ENCODE assay signal across 24 mouse cellular contexts in genomic region chr4:95018221-95018620, GRCm38 (mm10). TPM values are rescaled to one million over a fixed set of nuclear protein-coding genes. Genes with fewer than 3 reads are reported as not detected.
DNase-seq lines count a peak whose midpoint lies in the region; ATAC-seq lines count a peak whose summit lies in the region.
"Had no signal": no experiment of that assay in that cellular context is flagged by ENCODE, and none has a peak within 500 bp of the region (broad histone marks: within the 10 kb centered on the region; RNA-seq: fewer than 3 reads in every experiment).

No protein-coding gene starts in this region.

- 42% methylated on average over 7 of the region's 7 CpGs for WGBS in embryonic facial prominence, embryonic 14.5 days
- 45% methylated on average over 7 of the region's 7 CpGs for WGBS in embryonic facial prominence, embryonic 10.5 days
- 28% methylated on average over 7 of the region's 7 CpGs for WGBS in hindbrain, embryonic 13.5 days
- 37% methylated on average over 7 of the region's 7 CpGs for WGBS in hindbrain, embryonic 10.5 days
- WGBS in neural tube, embryonic 11.5 days, result 39% methylated on average over 7 of the region's 7 CpGs
- WGBS in neural tube, embryonic 15.5 days, result 24% methylated on average over 7 of the region's 7 CpGs

- H3K9me3 ChIP-seq in embryonic facial prominence, embryonic 14.5 days (ENCODE audit: control insufficient read depth, low read length), result no peaks in the 10 kb centered on the region
- no peaks in the 10 kb centered on the region for H3K9me3 ChIP-seq in embryonic facial prominence, embryonic 10.5 days
- H3K9me3 ChIP-seq in hindbrain, embryonic 13.5 days, result no peaks in the 10 kb centered on the region
- H3K9me3 ChIP-seq in hindbrain, embryonic 10.5 days, result no peaks in the 10 kb centered on the region
- no peaks in the 10 kb centered on the region for H3K9me3 ChIP-seq in neural tube, embryonic 11.5 days (ENCODE audit: control insufficient read depth, low read length)
- H3K9me3 ChIP-seq in neural tube, embryonic 15.5 days (replicated peaks), result no peaks in the 10 kb centered on the region
- H3K9me3 ChIP-seq: embryonic facial prominence, embryonic 15.5 days; forebrain, embryonic 10.5 days; G1E; heart, embryonic 15.5 days; intestine, embryonic 15.5 days had no signal

- no peak overlapping the region for H3K27ac ChIP-seq in embryonic facial prominence, embryonic 14.5 days (replicated peaks; ENCODE audit: low read depth, low read length)
- H3K27ac ChIP-seq in embryonic facial prominence, embryonic 10.5 days (replicated peaks), result no peak overlapping the region
- no peak overlapping the region for H3K27ac ChIP-seq in hindbrain, embryonic 13.5 days
- H3K27ac ChIP-seq in hindbrain, embryonic 10.5 days, result no peak overlapping the region
- no peak overlapping the region for H3K27ac ChIP-seq in neural tube, embryonic 11.5 days (ENCODE audit: low read depth, low read length)
- no peak overlapping the region for H3K27ac ChIP-seq in neural tube, embryonic 15.5 days (replicated peaks)
- H3K27ac ChIP-seq: embryonic facial prominence, embryonic 15.5 days; forebrain, embryonic 10.5 days; heart, embryonic 15.5 days; intestine, embryonic 15.5 days had no signal

- no peaks in the 10 kb centered on the region for H3K36me3 ChIP-seq in embryonic facial prominence, embryonic 14.5 days (ENCODE audit: control insufficient read depth, insufficient read depth, low read length)
- H3K36me3 ChIP-seq in embryonic facial prominence, embryonic 10.5 days (replicated peaks), result no peaks in the 10 kb centered on the region
- H3K36me3 ChIP-seq in hindbrain, embryonic 13.5 days, result no peaks in the 10 kb centered on the region
- no peaks in the 10 kb centered on the region for H3K36me3 ChIP-seq in hindbrain, embryonic 10.5 days
- no peaks in the 10 kb centered on the region for H3K36me3 ChIP-seq in neural tube, embryonic 11.5 days (ENCODE audit: control insufficient read depth, insufficient read depth, low read length)
- H3K36me3 ChIP-seq in neural tube, embryonic 15.5 days, result no peaks in the 10 kb centered on the region
- H3K36me3 ChIP-seq: embryonic facial prominence, embryonic 15.5 days; forebrain, embryonic 10.5 days; G1E; heart, embryonic 15.5 days; intestine, embryonic 15.5 days had no signal

- H3K27me3 ChIP-seq in embryonic facial prominence, embryonic 14.5 days (replicated peaks; ENCODE audit: control insufficient read depth, insufficient read depth, low read length), result no peaks in the 10 kb centered on the region
- no peaks in the 10 kb centered on the region for H3K27me3 ChIP-seq in embryonic facial prominence, embryonic 10.5 days (replicated peaks; ENCODE audit: low read depth, poor library complexity, severe bottlenecking)
- no peaks in the 10 kb centered on the region for H3K27me3 ChIP-seq in hindbrain, embryonic 13.5 days
- H3K27me3 ChIP-seq in hindbrain, embryonic 10.5 days (ENCODE audit: insufficient read depth, poor library complexity, severe bottlenecking), result peaks cover 12% of the 10 kb centered on the region; the same call in 1 of the 2 replicates
- no peaks in the 10 kb centered on the region for H3K27me3 ChIP-seq in neural tube, embryonic 11.5 days (ENCODE audit: control insufficient read depth, insufficient read depth, low read length)
- H3K27me3 ChIP-seq in neural tube, embryonic 15.5 days (replicated peaks), result no peaks in the 10 kb centered on the region
- H3K27me3 ChIP-seq: embryonic facial prominence, embryonic 15.5 days; heart, embryonic 15.5 days; intestine, embryonic 15.5 days had no signal

- no peak overlapping the region for H3K4me2 ChIP-seq in embryonic facial prominence, embryonic 14.5 days (ENCODE audit: low read depth, low read length)
- no peak overlapping the region for H3K4me2 ChIP-seq in hindbrain, embryonic 13.5 days
- H3K4me2 ChIP-seq in neural tube, embryonic 11.5 days (ENCODE audit: low read depth), result no peak overlapping the region
- no peak overlapping the region for H3K4me2 ChIP-seq in neural tube, embryonic 15.5 days
- H3K4me2 ChIP-seq: embryonic facial prominence, embryonic 15.5 days; heart, embryonic 11.5 days; heart, embryonic 15.5 days; intestine, embryonic 15.5 days had no signal

- no peak overlapping the region for H3K4me3 ChIP-seq in embryonic facial prominence, embryonic 14.5 days (ENCODE audit: low read depth, low read length)
- no peak overlapping the region for H3K4me3 ChIP-seq in embryonic facial prominence, embryonic 10.5 days
- H3K4me3 ChIP-seq in hindbrain, embryonic 13.5 days, result no peak overlapping the region
- no peak overlapping the region for H3K4me3 ChIP-seq in hindbrain, embryonic 10.5 days
- no peak overlapping the region for H3K4me3 ChIP-seq in neural tube, embryonic 11.5 days (ENCODE audit: low read depth, low read length)
- no peak overlapping the region for H3K4me3 ChIP-seq in neural tube, embryonic 15.5 days (replicated peaks)
- H3K4me3 ChIP-seq: embryonic facial prominence, embryonic 15.5 days; erythroblast, embryonic 14.5 days; forebrain, embryonic 10.5 days; gastrocnemius, adult 2 months; heart, embryonic 15.5 days; intestine, embryonic 15.5 days had no signal

- H3K9ac ChIP-seq in embryonic facial prominence, embryonic 14.5 days (ENCODE audit: low read depth, low read length), result no peak overlapping the region
- no peak overlapping the region for H3K9ac ChIP-seq in hindbrain, embryonic 13.5 days
- no peak overlapping the region for H3K9ac ChIP-seq in neural tube, embryonic 11.5 days (ENCODE audit: low read length)
- H3K9ac ChIP-seq in neural tube, embryonic 15.5 days (replicated peaks), result no peak overlapping the region
- H3K9ac ChIP-seq: embryonic facial prominence, embryonic 15.5 days; heart, embryonic 15.5 days; intestine, embryonic 15.5 days had no signal

- H3K4me1 ChIP-seq in embryonic facial prominence, embryonic 14.5 days (ENCODE audit: control insufficient read depth, insufficient read depth, low read length), result no peaks in the 10 kb centered on the region
- H3K4me1 ChIP-seq in embryonic facial prominence, embryonic 10.5 days, result peaks cover 7% of the 10 kb centered on the region; the same call in 1 of the 2 replicates
- H3K4me1 ChIP-seq in hindbrain, embryonic 13.5 days (replicated peaks), result no peaks in the 10 kb centered on the region
- no peaks in the 10 kb centered on the region for H3K4me1 ChIP-seq in hindbrain, embryonic 10.5 days (replicated peaks)
- H3K4me1 ChIP-seq in neural tube, embryonic 11.5 days (ENCODE audit: control insufficient read depth, insufficient read depth, low read length), result no peaks in the 10 kb centered on the region
- H3K4me1 ChIP-seq in neural tube, embryonic 15.5 days, result 0 out of 2 replicates have a peak, but pooled peaks cover under 1% of the 10 kb centered on the region
- H3K4me1 ChIP-seq: embryonic facial prominence, embryonic 15.5 days; heart, embryonic 15.5 days; intestine, embryonic 15.5 days had no signal

- ATAC-seq in embryonic facial prominence, embryonic 14.5 days (ENCODE audit: low read depth), result peak; percentile 72; the same call in 1 of the 2 replicates
- ATAC-seq in hindbrain, embryonic 13.5 days (ENCODE audit: low FRiP score), result peak; percentile 63; the same call in 1 of the 2 replicates
- peak; percentile 20; the same call in 1 of the 2 replicates for ATAC-seq in neural tube, embryonic 11.5 days (ENCODE audit: insufficient read depth, low FRiP score, low TSS enrichment)
- ATAC-seq in neural tube, embryonic 15.5 days (ENCODE audit: low FRiP score), result peak; percentile 38; the same call in 1 of the 2 replicates
- ATAC-seq: CD4-positive, CD25-positive, alpha-beta regulatory T cell, adult 4 months; forebrain, embryonic 14.5 days; intestine, embryonic 15.5 days had no signal

- DNase-seq in embryonic facial prominence, embryonic 14.5 days (ENCODE audit: low spot score), result no peak
- DNase-seq in embryonic facial prominence, embryonic 10.5 days (ENCODE audit: low spot score), result no peak
- no peak for DNase-seq in hindbrain, embryonic 10.5 days (ENCODE audit: low spot score)
- DNase-seq in neural tube, embryonic 11.5 days (ENCODE audit: low spot score), result no peak
- DNase-seq in neural tube, embryonic 10.5 days (ENCODE audit: extremely low spot score, low spot score), result no peak
- DNase-seq in layer of hippocampus, postnatal 14 days (ENCODE audit: low spot score in 2 of 2), result no peak
- DNase-seq: adrenal gland, postnatal 10 days; B cell, adult 2 months; cerebellum, adult 11-12 months; cerebellum, adult 9-10 months; cerebellum, postnatal 25 days; gastrocnemius, adult 2 months; gastrocnemius, postnatal 25 days had no signal

RNA-seq across cellular contexts. Expression of gene Jun, which starts 33.8 kb away (rescaled TPM):
- 47.1 and 53.6 TPM in 2 replicates for polyA plus RNA-seq in embryonic facial prominence, embryonic 14.5 days (2014; fragmentation: Nextera tagmentation; extraction: Ambion mirVana)
- 69.8 and 78.0 TPM in 2 replicates for polyA plus RNA-seq in embryonic facial prominence, embryonic 10.5 days (2016; fragmentation: Nextera tagmentation; extraction: Ambion mirVana)
- 55.6 and 56.7 TPM in 2 replicates for polyA plus RNA-seq in hindbrain, embryonic 13.5 days (2015; fragmentation: Nextera tagmentation; extraction: Ambion mirVana)
- polyA plus RNA-seq in hindbrain, embryonic 10.5 days (2016; fragmentation: Nextera tagmentation; extraction: Ambion mirVana), result 63.7 and 64.6 TPM in 2 replicates
- polyA plus RNA-seq in neural tube, embryonic 11.5 days (2014; fragmentation: Nextera tagmentation; extraction: Ambion mirVana), result 49.6 and 52.9 TPM in 2 replicates
- 73.8 and 75.5 TPM in 2 replicates for polyA plus RNA-seq in neural tube, embryonic 15.5 days (2015; fragmentation: Nextera tagmentation; extraction: Ambion mirVana)
- total RNA-seq in layer of hippocampus, postnatal 14 days (2021), result 10 to 100 TPM; 70.6 to 72.1 TPM

RNA-seq across cellular contexts. Expression of gene Mysm1, which starts 39.3 kb away (rescaled TPM):
- polyA plus RNA-seq in embryonic facial prominence, embryonic 14.5 days (2014; fragmentation: Nextera tagmentation; extraction: Ambion mirVana), result 23.3 and 25.0 TPM in 2 replicates
- 29.2 and 32.9 TPM in 2 replicates for polyA plus RNA-seq in embryonic facial prominence, embryonic 10.5 days (2016; fragmentation: Nextera tagmentation; extraction: Ambion mirVana)
- 32.2 and 35.9 TPM in 2 replicates for polyA plus RNA-seq in hindbrain, embryonic 13.5 days (2015; fragmentation: Nextera tagmentation; extraction: Ambion mirVana)
- polyA plus RNA-seq in hindbrain, embryonic 10.5 days (2016; fragmentation: Nextera tagmentation; extraction: Ambion mirVana), result 23.1 and 27.5 TPM in 2 replicates
- 24.4 and 24.8 TPM in 2 replicates for polyA plus RNA-seq in neural tube, embryonic 11.5 days (2014; fragmentation: Nextera tagmentation; extraction: Ambion mirVana)
- polyA plus RNA-seq in neural tube, embryonic 15.5 days (2015; fragmentation: Nextera tagmentation; extraction: Ambion mirVana), result 24.4 and 25.5 TPM in 2 replicates
- total RNA-seq in layer of hippocampus, postnatal 14 days (2021), result 10 to 100 TPM; 30.0 to 33.9 TPM

Comparison
In these comparisons a context has a peak if more than half of its experiments do, and no peak if none do; other contexts are left out.
1. ATAC-seq: peak in every context shown above with its lines; median percentile 72 in embryonic facial prominence, embryonic 14.5 days; 63 in hindbrain, embryonic 13.5 days; 38 in neural tube, embryonic 15.5 days; 20 in neural tube, embryonic 11.5 days.